Mouse (Mus musculus) forebrain, embryonic 16.5 days (tissue): ENCODE data around the gene Nf1. TPM values are rescaled to one million over a fixed set of nuclear protein-coding genes. Genes with fewer than 3 reads are reported as not detected.
A peak's percentile ranks its signal among the peaks of the same experiment; 100 is the strongest.

Source experiments
- ATAC-seq: fragments of 200-750 bp; cut with Nextera tagmentation; 2 replicates; pipeline ENCODE4 v1.8.0; 2017; ENCODE audit warnings: mild to moderate bottlenecking, moderate library complexity
- H3K27ac ChIP-seq: fragments of 300-500 bp; sonication (generic); 2 replicates; pipeline ENCODE4 v1.5.1; 2014; ENCODE audit warnings: low read length, control low read depth
- H3K27me3 ChIP-seq: fragments of 300-500 bp; sonication (generic); replicated peaks from 2 replicates; pipeline ENCODE4 v1.6.1; 2014; ENCODE audit warnings: low read length; ENCODE audit not compliant: control insufficient read depth, insufficient read depth
- H3K36me3 ChIP-seq: fragments of 300-500 bp; sonication (generic); 2 replicates; pipeline ENCODE4 v1.6.1; 2014; ENCODE audit not compliant: control insufficient read depth, insufficient read depth
- H3K4me1 ChIP-seq: fragments of 300-500 bp; sonication (generic); replicated peaks from 2 replicates; pipeline ENCODE4 v1.6.1; 2014; ENCODE audit warnings: low read length; ENCODE audit not compliant: control insufficient read depth, insufficient read depth
- H3K4me2 ChIP-seq: fragments of 300-500 bp; sonication (generic); 2 replicates; pipeline ENCODE4 v1.6.1; 2014; ENCODE audit warnings: mild to moderate bottlenecking, low read length, control low read depth
- H3K4me3 ChIP-seq: fragments of 300-500 bp; sonication (generic); replicated peaks from 2 replicates; pipeline ENCODE4 v1.5.1; 2014; ENCODE audit warnings: mild to moderate bottlenecking, low read length, control low read depth
- H3K9ac ChIP-seq: fragments of 300-500 bp; sonication (generic); replicated peaks from 2 replicates; pipeline ENCODE4 v1.6.1; 2014; ENCODE audit warnings: low read depth, low read length, control low read depth
- H3K9me3 ChIP-seq: fragments of 300-500 bp; sonication (generic); 2 replicates; pipeline ENCODE4 v1.6.1; 2016; ENCODE audit warnings: low read length; ENCODE audit not compliant: control insufficient read depth
- WGBS: fragments of 180-500 bp; shearing (Covaris S2); extraction: QIAGEN DNeasy Blood & Tissue Kit; methylation state at CpG from one replicate; pipeline ENCODE4 v1.1.7; 2014; 5-methylcytosine and 5-hydroxymethylcytosine counted together
- polyA plus RNA-seq: library from polyadenylated mRNA; unstranded; fragments of >200 nt; fragmentation: Nextera tagmentation; extraction: Ambion mirVana; gene quantifications from 2 replicates; pipeline ENCODE4 v1.2.1, GENCODE M21; 2015

The Nf1 gene
- polyA plus RNA-seq, 1 experiment from 2014 or later: 6.4 TPM

DNA sequence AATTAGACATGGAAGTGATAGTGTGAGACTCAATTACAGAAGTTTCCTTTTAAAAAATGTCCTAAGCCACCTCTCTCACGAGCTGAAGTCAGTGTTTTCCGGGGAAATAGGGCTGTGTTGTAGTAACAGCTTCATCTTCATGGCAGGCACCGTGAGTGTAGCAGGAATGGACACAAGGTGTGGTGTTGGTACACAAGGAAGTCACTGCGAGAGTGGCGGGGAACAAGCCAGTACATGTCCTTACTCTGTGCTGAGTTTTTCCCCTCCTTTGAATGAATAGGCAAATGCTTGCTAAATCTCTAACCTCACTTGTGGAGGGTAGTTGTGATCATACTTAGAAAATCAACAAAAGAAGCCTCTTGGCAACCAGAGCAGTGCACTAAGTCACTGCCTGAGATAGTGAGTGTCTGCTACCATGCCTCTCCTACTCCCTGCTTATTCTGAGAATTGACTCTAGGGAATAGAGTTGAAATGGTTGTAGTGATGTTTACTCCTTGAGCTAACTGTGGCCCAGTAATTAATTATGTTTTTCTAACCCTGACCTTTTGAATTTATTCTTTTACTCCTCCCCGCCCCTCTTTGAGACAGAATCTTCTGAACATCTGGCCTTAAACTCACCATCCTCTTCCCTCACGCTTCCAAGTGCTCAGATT lies 144.5 kb downstream of the Nf1 start:
- 90% methylated on average over 7 of the region's 7 CpGs for WGBS
- ATAC-seq: no peak

DNA sequence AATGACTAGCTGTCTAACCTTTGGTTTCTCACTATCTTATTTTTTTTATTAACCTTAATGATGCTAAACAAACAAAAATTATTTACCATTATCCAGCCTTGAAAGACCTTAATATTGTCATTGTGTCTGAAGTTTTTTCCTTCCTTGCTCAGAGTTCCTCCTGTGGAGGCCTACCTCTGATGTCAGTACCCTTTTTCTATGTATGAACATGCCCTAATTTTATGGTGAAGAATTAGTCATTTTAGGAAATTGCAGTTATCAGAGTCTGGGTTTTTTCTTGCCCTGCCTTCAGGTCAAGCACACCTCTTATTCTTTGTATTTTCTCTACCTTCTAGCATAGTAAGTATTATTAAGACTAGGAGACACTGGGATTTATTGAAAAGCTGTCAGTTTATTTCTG lies 145.2 kb downstream of the Nf1 start:
- H3K4me2 ChIP-seq: no peak overlapping the region
- 0 out of 2 replicates have a peak, but pooled peaks cover 7% of the 10 kb centered on the region for H3K36me3 ChIP-seq
- no peaks in the 10 kb centered on the region for H3K9me3 ChIP-seq
- H3K9ac ChIP-seq: no peak overlapping the region
- ATAC-seq: no peak
- H3K4me1 ChIP-seq: no peaks in the 10 kb centered on the region
- no peak overlapping the region for H3K27ac ChIP-seq
- no peaks in the 10 kb centered on the region for H3K27me3 ChIP-seq
- no peak overlapping the region for H3K4me3 ChIP-seq

More for the DNA sequence above, 144.5 kb downstream of the Nf1 start:
- no peaks in the 10 kb centered on the region for H3K27me3 ChIP-seq
- no peak overlapping the region for H3K4me2 ChIP-seq
- H3K27ac ChIP-seq: no peak overlapping the region
- no peak overlapping the region for H3K9ac ChIP-seq
- H3K9me3 ChIP-seq: no peaks in the 10 kb centered on the region
- no peaks in the 10 kb centered on the region for H3K4me1 ChIP-seq
- 0 out of 2 replicates have a peak, but pooled peaks cover 6% of the 10 kb centered on the region for H3K36me3 ChIP-seq
- no peak overlapping the region for H3K4me3 ChIP-seq

DNA sequence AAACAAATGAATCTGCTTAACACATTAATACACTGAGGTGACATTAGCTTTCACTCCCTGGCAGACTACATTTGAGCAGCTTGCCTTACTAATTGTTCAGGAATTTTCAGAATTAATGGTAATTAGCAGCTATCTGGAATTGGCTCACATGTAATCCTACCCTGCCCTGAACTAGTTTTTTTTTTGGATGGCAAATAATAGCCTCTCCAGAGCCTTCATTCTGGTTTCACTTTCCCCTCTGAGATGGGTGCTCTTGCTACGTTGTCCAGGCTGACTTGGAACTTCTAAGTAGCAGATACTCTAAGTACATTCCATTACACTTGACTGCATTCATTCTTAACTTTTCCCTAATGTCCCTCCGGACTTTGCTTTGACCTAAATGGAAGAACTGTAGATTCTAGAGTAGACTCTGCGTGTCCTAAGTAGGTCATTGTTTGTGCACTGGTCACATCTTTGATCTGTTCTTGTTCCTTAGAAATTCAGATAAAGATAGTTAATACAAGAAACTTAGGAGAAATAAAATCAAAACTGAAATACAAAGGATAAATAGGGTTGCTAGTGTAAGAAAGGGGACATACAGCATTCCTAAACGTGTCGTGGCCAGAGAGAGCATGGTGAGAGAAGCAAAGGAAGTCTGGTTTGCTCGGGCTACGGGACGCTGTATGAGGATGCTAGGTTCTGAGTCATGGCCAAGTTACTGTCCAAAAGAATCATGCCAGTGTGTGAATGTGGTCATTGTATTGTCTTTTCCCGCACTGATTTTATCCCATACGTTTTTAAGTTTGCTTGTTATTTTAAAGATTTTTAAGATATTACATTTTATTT lies 155.7 kb downstream of the Nf1 start:
- H3K4me1 ChIP-seq: peaks cover 5% of the 10 kb centered on the region
- no peak overlapping the region for H3K4me2 ChIP-seq
- no peaks in the 10 kb centered on the region for H3K36me3 ChIP-seq
- H3K9me3 ChIP-seq: no peaks in the 10 kb centered on the region
- H3K27me3 ChIP-seq: no peaks in the 10 kb centered on the region
- peak; percentile 38; the same call in 1 of the 2 replicates for ATAC-seq
- no peak overlapping the region for H3K9ac ChIP-seq
- H3K4me3 ChIP-seq: no peak overlapping the region
- H3K27ac ChIP-seq: no peak overlapping the region
- 44% methylated on average over 10 of the region's 10 CpGs for WGBS

DNA sequence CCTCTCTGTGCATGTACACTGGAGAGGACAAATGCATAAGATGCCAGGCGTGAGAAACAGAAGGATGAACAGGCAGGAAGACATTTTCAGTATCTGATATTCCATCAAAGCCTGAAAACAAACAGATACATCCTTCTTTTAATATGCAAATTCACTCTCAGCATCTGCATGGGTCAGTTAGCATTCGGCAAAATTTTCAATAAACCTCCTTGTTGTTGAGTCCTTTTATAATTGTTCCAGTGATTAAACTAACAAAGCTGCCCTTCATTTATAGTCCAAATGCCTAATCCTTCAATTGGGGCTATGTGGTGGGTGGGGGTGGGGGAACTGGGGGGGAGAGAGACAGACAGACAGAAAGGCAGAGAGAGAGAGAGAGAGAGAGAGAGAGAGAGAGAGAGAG lies 163.4 kb downstream of the Nf1 start:
- H3K27me3 ChIP-seq: no peaks in the 10 kb centered on the region
- peaks cover 11% of the 10 kb centered on the region for H3K4me1 ChIP-seq
- 6% methylated on average over 2 of the region's 2 CpGs for WGBS
- H3K36me3 ChIP-seq: no peaks in the 10 kb centered on the region
- no peak overlapping the region for H3K4me3 ChIP-seq
- H3K4me2 ChIP-seq: peak overlapping the region; percentile 0; the same call in 1 of the 2 replicates
- H3K27ac ChIP-seq: 0 out of 2 replicates have a peak overlapping the region, but pooled peaks have one; percentile 5
- no peak for ATAC-seq
- no peak overlapping the region for H3K9ac ChIP-seq
- H3K9me3 ChIP-seq: no peaks in the 10 kb centered on the region

DNA sequence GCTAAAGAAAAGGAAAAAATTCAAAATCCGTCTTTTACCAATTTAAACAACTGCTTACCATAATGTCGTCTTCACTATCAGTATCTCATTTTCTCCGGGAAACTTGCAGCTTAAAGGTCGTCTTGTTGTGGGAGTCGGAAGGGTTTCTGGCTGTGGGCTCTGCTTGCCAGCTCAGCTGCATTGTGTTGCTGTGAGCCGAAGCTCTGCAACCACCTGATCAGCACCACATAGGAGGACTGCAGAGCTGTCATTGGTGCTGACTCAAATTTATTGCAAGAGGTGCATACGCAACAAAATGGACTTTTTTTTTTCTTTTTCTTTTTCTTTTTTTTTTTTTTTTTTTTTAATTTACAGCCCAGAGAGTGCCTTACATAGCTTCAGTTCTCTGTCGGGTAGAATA lies 164.4 kb downstream of the Nf1 start, which contains the start of gene Omg:
Gene Omg (minus strand): TSS at position 240 of the 400 bp plus-strand sequence.
- Histone ChIP-seq H3K4me2 (peak within 1 kb of the TSS; percentile 21), H3K36me3 (no peaks in the 10 kb centered on the region), H3K27ac (0 out of 2 replicates have a peak within 1 kb of the TSS, but pooled peaks have one; percentile 3), H3K4me1 (peaks cover 11% of the 10 kb centered on the region), H3K9ac (no peak within 1 kb of the TSS), H3K9me3 (no peaks in the 10 kb centered on the region), H3K4me3 (0 out of 2 replicates have a peak within 1 kb of the TSS, but pooled peaks have one; percentile 6), H3K27me3 (no peaks in the 10 kb centered on the region)
- ATAC-seq: peak; percentile 86
- 16% methylated on average over 8 of the region's 8 CpGs for WGBS

DNA sequence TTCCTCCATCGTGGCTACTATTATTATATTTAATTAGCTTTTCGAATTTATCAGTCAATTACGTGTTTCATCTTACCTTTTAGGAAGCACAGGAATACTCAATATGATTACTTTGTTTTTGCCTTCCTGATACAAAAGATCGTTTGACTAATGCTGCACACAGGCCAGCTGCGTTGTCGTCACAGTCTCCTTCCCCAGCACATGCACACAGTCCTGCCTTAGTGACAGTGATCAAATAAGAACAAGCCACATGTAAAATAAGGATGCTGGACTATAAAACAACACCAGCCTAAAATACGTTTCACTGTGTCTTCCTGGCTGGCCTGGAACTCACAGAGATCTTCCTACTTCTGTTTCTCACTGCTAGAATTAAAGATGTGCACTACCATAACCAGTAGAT lies 165.0 kb downstream of the Nf1 start:
- H3K27ac ChIP-seq: no peak overlapping the region
- H3K9ac ChIP-seq: no peak overlapping the region
- 48% methylated on average over 7 of the region's 7 CpGs for WGBS
- H3K4me1 ChIP-seq: peaks cover 11% of the 10 kb centered on the region
- no peaks in the 10 kb centered on the region for H3K36me3 ChIP-seq
- H3K9me3 ChIP-seq: no peaks in the 10 kb centered on the region
- ATAC-seq: no peak
- no peaks in the 10 kb centered on the region for H3K27me3 ChIP-seq
- H3K4me2 ChIP-seq: no peak overlapping the region
- H3K4me3 ChIP-seq: no peak overlapping the region

DNA sequence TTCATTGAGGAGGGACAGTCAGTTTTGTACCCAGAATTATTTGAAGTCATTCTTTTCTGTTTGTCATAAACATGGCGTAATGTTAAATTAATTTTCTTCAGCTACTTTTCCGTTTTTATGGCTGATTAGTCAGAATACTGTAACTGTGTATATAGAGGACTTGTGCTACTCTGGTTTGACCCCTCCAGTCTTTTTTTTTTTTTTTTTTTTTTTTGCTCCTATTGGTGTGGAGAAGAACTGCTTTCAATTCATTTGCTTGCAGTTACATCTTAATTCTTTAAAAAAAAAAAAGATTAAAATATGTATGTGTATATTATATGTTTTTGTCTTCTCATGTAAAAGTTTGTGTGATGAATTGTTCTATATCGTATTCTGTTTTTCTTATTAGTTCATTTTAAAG lies 172.5 kb downstream of the Nf1 start:
- no peaks in the 10 kb centered on the region for H3K9me3 ChIP-seq
- H3K27ac ChIP-seq: no peak overlapping the region
- 93% methylated on average over 3 of the region's 3 CpGs for WGBS
- H3K4me3 ChIP-seq: no peak overlapping the region
- H3K27me3 ChIP-seq: no peaks in the 10 kb centered on the region
- no peak overlapping the region for H3K9ac ChIP-seq
- H3K4me2 ChIP-seq: no peak overlapping the region
- no peaks in the 10 kb centered on the region for H3K36me3 ChIP-seq
- no peak for ATAC-seq
- no peaks in the 10 kb centered on the region for H3K4me1 ChIP-seq

DNA sequence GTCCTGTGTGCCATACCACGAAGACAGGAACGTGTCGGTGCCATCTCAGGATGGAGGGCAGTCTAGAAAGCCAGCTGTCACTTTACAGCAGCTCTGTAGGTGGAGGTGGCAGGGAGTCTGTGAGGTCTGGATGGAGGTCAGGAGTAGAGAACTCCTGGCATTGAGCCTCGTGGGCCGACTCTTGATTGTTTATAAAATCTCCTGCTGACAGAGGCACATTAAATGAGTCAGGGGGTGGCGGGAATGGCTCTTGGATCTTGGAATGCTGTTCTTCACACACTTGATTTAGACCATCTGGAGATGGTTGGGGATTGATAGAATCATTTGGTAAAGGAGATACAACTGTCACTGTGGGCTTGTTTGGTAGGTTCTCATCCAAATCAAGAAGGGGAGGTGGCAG lies 175.8 kb downstream of the Nf1 start:
- no peaks in the 10 kb centered on the region for H3K9me3 ChIP-seq
- H3K27ac ChIP-seq: no peak overlapping the region
- H3K4me3 ChIP-seq: no peak overlapping the region
- no peaks in the 10 kb centered on the region for H3K36me3 ChIP-seq
- H3K27me3 ChIP-seq: no peaks in the 10 kb centered on the region
- no peak overlapping the region for H3K4me2 ChIP-seq
- no peak overlapping the region for H3K9ac ChIP-seq
- H3K4me1 ChIP-seq: no peaks in the 10 kb centered on the region
- no peak for ATAC-seq
- WGBS: 75% methylated on average over 6 of the region's 6 CpGs

DNA sequence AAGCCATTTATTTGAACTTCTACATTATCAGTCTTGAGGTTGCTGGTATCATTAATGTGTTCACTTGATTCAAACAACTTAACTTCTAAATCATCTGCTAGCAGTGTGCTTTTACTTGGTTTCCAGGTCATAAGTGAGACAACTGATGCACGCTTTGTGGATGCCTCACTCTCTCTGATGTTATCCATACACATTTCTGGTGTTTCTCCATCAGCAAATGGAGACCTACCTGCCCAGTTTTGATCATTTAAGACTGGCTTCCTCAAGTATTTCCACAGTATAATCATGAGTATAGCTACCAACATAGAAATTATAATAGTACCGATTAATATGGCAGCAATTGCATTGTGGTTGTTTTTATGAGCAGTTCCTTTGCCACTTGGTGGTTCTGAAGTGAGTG lies 176.3 kb downstream of the Nf1 start:
- no peaks in the 10 kb centered on the region for H3K36me3 ChIP-seq
- H3K4me3 ChIP-seq: no peak overlapping the region
- H3K4me1 ChIP-seq: no peaks in the 10 kb centered on the region
- no peak overlapping the region for H3K9ac ChIP-seq
- H3K4me2 ChIP-seq: no peak overlapping the region
- no peaks in the 10 kb centered on the region for H3K27me3 ChIP-seq
- no peaks in the 10 kb centered on the region for H3K9me3 ChIP-seq
- no peak overlapping the region for H3K27ac ChIP-seq
- ATAC-seq: no peak
- 96% methylated on average over 2 of the region's 2 CpGs for WGBS
